Mouse (Mus musculus) MEL (cell line): ENCODE results near the gene Oat. TPM values are rescaled to one million over a fixed set of nuclear protein-coding genes. Genes with fewer than 3 reads are reported as not detected.
A peak's percentile ranks its signal among the peaks of the same experiment; 100 is the strongest.

Experiments used
- DNase-seq: peaks from one replicate; pipeline ENCODE4 v3.0.0; 2011; ENCODE audit warnings: low read depth, low spot score
- H3K27ac ChIP-seq: 2 replicates; pipeline ENCODE4 v1.5.1; 2012; ENCODE audit warnings: low read depth, mild to moderate bottlenecking, control low read depth, low read length, moderate library complexity; ENCODE audit not compliant: control insufficient read depth
- H3K27me3 ChIP-seq, 2 experiments: fragments of 150-350 bp in 1 of 2; sonication (generic) in 1 of 2; 2 replicates each; pipeline ENCODE4 v1.6.1; 2012; ENCODE audit warnings: low read length in 2 of 2, mild to moderate bottlenecking in 2 of 2, improper control_type of control experiment in 1 of 2, moderate library complexity in 1 of 2; ENCODE audit not compliant: insufficient read depth in 2 of 2, control insufficient read depth in 1 of 2
- H3K36me3 ChIP-seq, 2 experiments: 2 replicates each; pipeline ENCODE4 v1.6.1; 2012 to 2014; ENCODE audit warnings: low read length in 2 of 2, improper control_type of control experiment in 1 of 2, inconsistent platforms in 1 of 2, mild to moderate bottlenecking in 1 of 2; ENCODE audit not compliant: insufficient read depth in 2 of 2, control insufficient read depth in 1 of 2
- H3K4me1 ChIP-seq, 2 experiments: fragments of 150-350 bp in 1 of 2; sonication (generic) in 1 of 2; 2 replicates each; pipeline ENCODE4 v1.6.1; 2012; ENCODE audit warnings: low read length in 2 of 2, improper control_type of control experiment in 1 of 2, mild to moderate bottlenecking in 1 of 2; ENCODE audit not compliant: insufficient read depth in 2 of 2, control insufficient read depth in 1 of 2
- H3K4me3 ChIP-seq, 2 experiments: fragments of 150-350 bp in 1 of 2; sonication (generic) in 1 of 2; 2 replicates each; pipeline ENCODE4 v1.5.1; 2012; ENCODE audit warnings: low read depth in 2 of 2, low read length in 2 of 2, mild to moderate bottlenecking in 2 of 2, moderate library complexity in 2 of 2, control low read depth in 1 of 2, improper control_type of control experiment in 1 of 2; ENCODE audit not compliant: control insufficient read depth in 1 of 2, insufficient read depth in 1 of 2
- H3K79me2 ChIP-seq: 2 replicates; pipeline ENCODE4 v1.6.1; 2012; ENCODE audit warnings: mild to moderate bottlenecking, low read length, moderate library complexity; ENCODE audit not compliant: control insufficient read depth, poor library complexity, insufficient read depth
- H3K9ac ChIP-seq: 2 replicates; pipeline ENCODE4 v1.6.1; 2012; ENCODE audit warnings: low read depth, mild to moderate bottlenecking, control low read depth, low read length, moderate library complexity; ENCODE audit not compliant: control insufficient read depth, poor library complexity, severe bottlenecking
- H3K9me3 ChIP-seq: fragments of 150-350 bp; sonication (generic); replicated peaks from 2 replicates; pipeline ENCODE4 v1.6.1; 2012; ENCODE audit warnings: mild to moderate bottlenecking, low read length, improper control_type of control experiment, moderate library complexity; ENCODE audit not compliant: insufficient read depth
- BHLHE40 ChIP-seq: IDR thresholded peaks from 2 replicates; pipeline ENCODE4 v1.6.1; 2012; ENCODE audit warnings: low read depth, mild to moderate bottlenecking, inconsistent platforms, low read length, improper control_type of control experiment, borderline replicate concordance
- CHD1 ChIP-seq: IDR thresholded peaks from 2 replicates; pipeline ENCODE4 v1.6.1; 2012; ENCODE audit warnings: low read depth, mild to moderate bottlenecking, inconsistent platforms, low read length, improper control_type of control experiment
- CHD2 ChIP-seq: IDR thresholded peaks from 2 replicates; pipeline ENCODE4 v1.6.1; 2011; ENCODE audit warnings: low read length, improper control_type of control experiment
- E2F4 ChIP-seq: IDR thresholded peaks from 2 replicates; pipeline ENCODE4 v1.6.1; 2011; ENCODE audit warnings: low read depth, low read length, improper control_type of control experiment, borderline replicate concordance
- ELF1 ChIP-seq: IDR thresholded peaks from 2 replicates; pipeline ENCODE4 v1.6.1; 2014; ENCODE audit warnings: low read depth, mild to moderate bottlenecking, inconsistent platforms, low read length, improper control_type of control experiment, moderate library complexity
- GATA1 ChIP-seq: IDR thresholded peaks from 2 replicates; pipeline ENCODE4 v1.6.1; 2011; ENCODE audit warnings: low read depth, low read length, improper control_type of control experiment
- MEF2A ChIP-seq: IDR thresholded peaks from 2 replicates; pipeline ENCODE4 v1.6.1; 2014; ENCODE audit warnings: low read depth, mild to moderate bottlenecking, inconsistent platforms, low read length, improper control_type of control experiment; ENCODE audit not compliant: poor library complexity, insufficient replicate concordance, severe bottlenecking; ENCODE audit errors: extremely low read depth
- MXI1 ChIP-seq: IDR thresholded peaks from 2 replicates; pipeline ENCODE4 v1.6.1; 2011; ENCODE audit warnings: mild to moderate bottlenecking, low read depth, low read length, improper control_type of control experiment
- MYB ChIP-seq: IDR thresholded peaks from 2 replicates; pipeline ENCODE4 v1.6.1; 2011; ENCODE audit warnings: mild to moderate bottlenecking, low read depth, low read length, improper control_type of control experiment
- MYC ChIP-seq: IDR thresholded peaks from 2 replicates; pipeline ENCODE4 v1.6.1; 2011; ENCODE audit warnings: low read depth, mild to moderate bottlenecking, low read length, improper control_type of control experiment, moderate library complexity
- NELFE ChIP-seq: IDR thresholded peaks from 2 replicates; pipeline ENCODE4 v1.6.1; 2011; ENCODE audit warnings: low read depth, low read length, improper control_type of control experiment
- NRF1 ChIP-seq: IDR thresholded peaks from 2 replicates; pipeline ENCODE4 v1.6.1; 2014; ENCODE audit warnings: low read depth, mild to moderate bottlenecking, inconsistent platforms, low read length, improper control_type of control experiment, moderate library complexity; ENCODE audit not compliant: poor library complexity, insufficient read depth, severe bottlenecking
- RCOR1 ChIP-seq: IDR thresholded peaks from 2 replicates; pipeline ENCODE4 v1.6.1; 2012; ENCODE audit warnings: low read depth, mild to moderate bottlenecking, inconsistent platforms, low read length, improper control_type of control experiment
- TBP ChIP-seq: IDR thresholded peaks from 2 replicates; pipeline ENCODE4 v1.8.0; 2011; ENCODE audit warnings: low read depth, low read length, improper control_type of control experiment
- ZKSCAN1 ChIP-seq: IDR thresholded peaks from 2 replicates; pipeline ENCODE4 v1.6.1; 2012; ENCODE audit warnings: low read depth, mild to moderate bottlenecking, inconsistent platforms, low read length, improper control_type of control experiment, moderate library complexity
- polyA plus RNA-seq, 2 experiments: library from polyadenylated mRNA; stranded (reverse) in 1 of 2; unstranded in 1 of 2; fragments of >175 nt in 1 of 2; fragments of >200 nt in 1 of 2; gene quantifications; 2 replicates each; pipeline versions ENCODE4 v1.2.1 to v1.2.4; 2012; ENCODE audit warnings: low replicate concordance in 2 of 2, low read depth in 1 of 2; ENCODE audit not compliant: insufficient read length in 2 of 2, insufficient read depth in 1 of 2, missing spikeins in 1 of 2
- total RNA-seq: library from RNA; depleted of rRNA; stranded (reverse); fragments of 300-350 nt; gene quantifications from 2 replicates; pipeline ENCODE4 v1.2.3, GENCODE M21; 2012

Oat gene
- total and polyA plus RNA-seq, 3 experiments, result 190 to 226 (median 209) TPM

- H3K9ac ChIP-seq, result no peak overlapping the region
These were observed 11.0 kb upstream of the Oat start for GRCm38 (mm10) chr7:132587167-132587566.

GRCm38 (mm10) chr7:132585695-132586491 lies 9.7 kb upstream of the Oat start:
- Histone ChIP-seq H3K9ac (no peak overlapping the region), H3K27ac (no peak overlapping the region), H3K9me3 (no peaks in the 10 kb centered on the region), H3K4me1 (peaks cover 0 to 4% of the 10 kb centered on the region in 2 experiments; a peak in 2 of 4 replicates), H3K79me2 (no peaks in the 10 kb centered on the region), H3K4me3 (no peak overlapping the region), H3K36me3 (no peaks in the 10 kb centered on the region), H3K27me3 (no peaks in the 10 kb centered on the region)
- DNase-seq, result no peak
- TF ChIP-seq GATA1 (0 out of 2 replicates have a peak, but pooled peaks have one; percentile 12), RCOR1 (0 out of 2 replicates have a peak, but pooled peaks have one; percentile 50), MYB (no peak), MEF2A (no peak)

More at GRCm38 (mm10) chr7:132587167-132587566, 11.0 kb upstream of the Oat start:
- Histone ChIP-seq H3K79me2 (no peaks in the 10 kb centered on the region), H3K36me3 (no peaks in the 10 kb centered on the region; a peak in 2 of 4 replicates), H3K4me3 (no peak overlapping the region), H3K4me1 (peaks cover 3 to 8% of the 10 kb centered on the region in 2 experiments), H3K27ac (no peak overlapping the region), H3K27me3 (no peaks in the 10 kb centered on the region), H3K9me3 (no peaks in the 10 kb centered on the region)
- DNase-seq, result no peak
- TF ChIP-seq MYB (no peak), NELFE (no peak), CHD1 (no peak), RCOR1 (no peak), TBP (no peak), ELF1 (no peak), CHD2 (no peak), E2F4 (no peak), BHLHE40 (no peak), MXI1 (no peak), NRF1 (no peak), MYC (no peak), ZKSCAN1 (no peak)
